Mouse (Mus musculus): ENCODE measurements around the gene Rabl2.
A peak's percentile ranks its signal among the peaks of the same experiment; 100 is the strongest.

Gene Rabl2

DNA sequence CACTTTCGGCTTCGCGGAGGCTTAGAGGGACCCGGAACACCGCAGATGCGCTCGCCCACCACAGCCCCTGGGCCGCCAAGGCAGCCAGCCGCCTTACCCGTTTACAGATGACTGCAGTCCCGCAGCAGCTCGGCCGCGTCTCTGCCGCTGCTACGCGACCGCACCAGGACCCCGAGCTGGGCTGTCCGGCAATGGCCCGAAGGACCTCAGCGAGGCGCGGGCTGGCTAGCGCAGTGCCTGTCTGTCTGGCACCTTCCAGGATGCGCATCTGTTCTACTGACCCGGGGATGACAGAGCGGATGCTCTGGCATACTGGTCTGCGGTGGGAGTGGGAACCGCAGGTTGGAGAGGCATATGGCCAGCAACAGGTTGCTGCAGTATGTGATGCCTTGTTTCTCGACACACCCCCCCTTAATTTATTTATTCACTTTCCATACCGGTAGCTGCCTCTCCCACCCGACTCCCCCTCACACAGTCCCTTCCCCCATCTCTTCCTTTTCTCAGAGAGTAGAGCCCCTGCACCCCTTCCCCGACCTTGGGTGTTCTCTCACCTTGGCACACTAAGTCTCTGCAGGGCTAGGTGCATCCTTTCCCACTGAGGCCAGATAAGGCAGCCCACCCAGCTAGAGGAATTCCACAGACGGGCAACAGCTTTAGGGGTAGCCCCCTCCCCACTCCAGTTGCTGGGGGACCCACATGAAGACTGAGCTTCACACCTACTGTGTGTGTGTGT, at the start of gene Rabl2:
TSS of gene Rabl2 (minus strand) at position 201 of the 733 bp plus-strand sequence.
- DNase-seq (ENCODE audit: low spot score) = peak; percentile 87

DNA sequence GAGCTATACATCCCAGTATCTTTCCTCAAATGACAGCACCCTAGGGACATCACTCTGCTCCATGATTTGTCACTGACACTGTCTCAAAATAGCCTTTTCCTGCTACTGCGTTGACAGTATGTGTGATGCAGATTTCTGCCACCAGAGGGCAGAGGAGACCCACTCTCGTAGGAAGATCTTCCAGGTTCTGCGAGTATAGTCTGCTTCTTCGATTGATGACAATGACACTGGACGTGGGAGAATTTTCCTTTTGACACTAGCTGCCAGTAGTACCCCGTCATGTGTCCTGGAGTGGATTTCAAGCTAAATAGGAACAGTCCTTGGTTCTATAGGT, 31.9 kb upstream of the Rabl2 start:
- peak; percentile 7 for DNase-seq (ENCODE audit: low spot score)

DNA sequence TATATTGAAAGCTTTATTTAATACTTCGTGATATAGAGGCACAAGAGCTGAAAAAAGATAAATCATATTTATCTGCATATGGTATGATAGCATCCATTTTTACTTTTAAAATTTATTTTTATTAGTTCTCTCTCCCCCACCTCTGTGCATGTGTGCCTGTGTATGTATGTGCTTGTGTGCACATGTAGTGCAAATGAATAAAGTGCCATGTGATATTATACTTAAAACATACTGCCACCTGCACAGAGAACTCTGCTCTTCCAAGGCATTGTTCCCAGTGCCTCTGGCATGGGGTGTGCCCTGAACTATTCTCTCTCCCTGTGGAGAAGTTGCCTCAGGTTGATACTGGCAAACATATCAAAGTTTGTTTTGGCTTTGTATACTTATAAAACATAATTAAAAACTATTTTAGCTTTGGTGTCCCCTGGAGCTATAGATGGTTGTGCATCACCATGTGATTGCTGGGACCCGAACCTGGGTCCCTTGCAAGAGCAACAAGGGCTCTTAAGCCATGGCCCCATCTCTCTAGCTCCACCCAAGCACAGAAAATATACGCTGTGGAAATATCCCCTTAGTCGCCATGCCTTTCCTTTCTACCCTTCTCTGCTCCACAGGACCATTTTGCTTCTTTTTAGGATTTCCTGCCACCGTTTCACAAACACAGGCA, 31.4 kb upstream of the Rabl2 start:
- no peak for DNase-seq (ENCODE audit: low spot score)

DNA sequence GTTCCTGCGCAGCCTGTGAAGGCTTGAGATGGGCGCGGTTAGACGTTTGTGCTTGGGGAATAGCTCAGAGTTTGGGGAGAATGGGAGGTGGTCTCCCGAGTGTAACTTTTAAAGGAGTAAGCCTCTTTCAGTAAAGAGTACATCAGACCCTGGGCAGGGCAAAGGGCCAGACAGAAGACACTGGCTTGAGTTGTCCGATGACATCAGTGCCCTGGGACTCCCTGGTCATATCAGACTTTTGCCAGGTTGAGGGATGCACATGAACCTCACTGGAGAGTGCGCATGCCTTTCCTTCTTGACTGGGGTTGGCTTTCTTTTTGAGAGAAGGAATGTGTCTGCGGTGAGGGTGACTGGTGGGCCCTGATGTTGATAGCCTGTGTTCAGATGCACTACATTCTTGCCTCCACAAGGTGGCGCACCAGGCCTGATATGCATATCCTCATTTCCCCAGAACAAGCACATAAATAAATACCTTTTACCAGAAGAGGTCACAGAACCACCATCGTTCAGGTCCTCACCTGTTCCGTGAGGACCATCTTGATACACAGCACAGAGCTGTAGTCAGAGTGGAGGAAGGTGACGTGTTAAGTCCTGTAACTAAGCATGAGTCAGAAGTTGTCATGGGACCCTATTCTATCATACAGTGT, 30.7 kb upstream of the Rabl2 start:
- DNase-seq (ENCODE audit: low spot score) = no peak

DNA sequence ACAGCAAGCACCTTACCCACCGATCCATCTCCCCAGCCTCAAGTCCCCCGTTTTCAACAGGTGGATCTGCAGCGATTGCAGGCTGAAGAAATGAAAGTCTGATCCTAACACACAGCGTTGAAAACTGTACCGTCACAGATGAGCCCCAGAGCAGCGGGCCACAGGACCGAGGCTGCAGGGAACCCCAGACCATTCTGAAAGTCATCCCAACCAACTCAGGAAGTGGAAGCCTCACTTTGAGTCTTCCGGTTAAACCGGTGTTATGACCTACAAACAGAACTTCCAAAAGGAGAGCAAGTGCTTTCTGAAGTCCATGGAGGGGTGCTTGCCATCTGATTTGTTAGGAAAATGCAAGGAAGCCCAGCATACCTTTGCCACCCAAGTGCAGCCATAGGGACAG, 16.2 kb upstream of the Rabl2 start:
- DNase-seq (ENCODE audit: low spot score) = no peak

DNA sequence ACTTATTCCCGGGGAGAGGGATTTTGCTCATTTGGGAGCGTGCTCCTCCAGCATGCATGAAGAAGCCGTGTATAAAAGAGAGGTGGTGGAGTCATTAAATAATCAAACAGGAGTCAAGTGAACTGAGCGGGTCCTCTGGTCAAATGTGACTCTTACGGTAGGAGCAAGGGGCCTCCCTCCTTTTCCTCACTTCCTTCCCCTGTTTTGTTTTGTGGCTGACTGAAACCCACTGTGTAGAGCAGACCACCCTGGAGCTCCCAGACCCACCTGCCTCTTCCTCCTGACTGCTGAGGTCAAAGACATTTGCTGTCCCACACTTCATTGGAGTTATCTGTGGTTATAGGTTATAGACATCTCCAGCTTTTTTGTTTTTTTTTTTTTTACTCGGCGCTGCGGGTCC, 15.8 kb upstream of the Rabl2 start:
- DNase-seq (ENCODE audit: low spot score) = no peak

DNA sequence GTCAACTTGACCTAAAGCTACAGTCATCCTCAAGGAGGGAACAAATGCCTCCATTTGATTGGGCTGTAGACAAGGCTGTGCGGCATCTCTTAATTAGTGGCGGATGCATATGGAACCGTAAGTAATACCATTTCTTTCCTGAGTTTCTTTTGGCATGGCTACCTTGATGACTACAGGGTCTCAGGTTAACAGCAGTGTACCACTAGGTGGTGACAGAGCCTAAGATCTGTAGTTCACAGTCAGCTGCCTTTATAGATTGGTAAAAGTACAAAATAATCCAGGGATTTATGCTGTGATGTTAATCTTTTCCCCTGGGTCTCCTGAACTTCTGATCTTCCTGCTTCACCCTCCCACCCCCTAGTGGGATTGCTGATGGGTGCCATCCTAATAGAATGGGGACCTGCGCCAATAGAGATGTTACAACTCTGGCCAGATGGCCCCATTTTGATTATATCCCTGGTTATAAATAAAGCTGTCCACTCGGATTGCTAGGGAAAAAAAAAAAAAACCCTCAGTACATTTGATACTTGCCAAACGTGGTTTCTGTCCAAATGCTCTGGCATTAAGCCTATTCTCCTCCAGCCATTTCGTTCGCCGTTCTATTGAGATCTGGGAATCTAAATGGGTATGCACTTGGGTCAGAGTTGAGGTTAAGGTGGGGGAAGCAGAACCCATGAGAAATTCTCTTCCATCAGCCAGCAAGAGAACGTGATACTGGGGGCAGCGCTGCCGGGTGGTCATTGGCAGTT, 14.3 kb upstream of the Rabl2 start:
- no peak for DNase-seq (ENCODE audit: low spot score)

DNA sequence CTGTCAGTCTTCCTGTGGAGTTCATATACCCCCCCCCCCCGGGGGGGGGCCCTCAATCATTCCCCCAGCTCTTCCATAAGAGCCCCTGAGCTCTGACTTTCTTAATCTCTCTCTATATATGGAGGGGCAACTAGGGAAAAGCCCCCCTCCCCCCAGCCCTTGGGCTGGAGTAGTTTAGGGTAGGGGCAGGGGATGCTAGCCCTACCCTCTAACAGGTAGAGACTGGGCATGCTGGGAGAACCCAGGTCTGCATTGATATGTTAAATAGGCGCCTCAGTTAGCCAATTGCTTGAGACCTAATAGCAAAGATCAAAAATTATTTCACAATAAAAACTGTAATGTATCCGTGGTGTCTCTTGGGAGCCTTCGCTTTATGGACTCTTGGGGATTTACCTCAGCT, 825 bp upstream of the Rabl2 start:
- DNase-seq (ENCODE audit: low spot score) = no peak

DNA sequence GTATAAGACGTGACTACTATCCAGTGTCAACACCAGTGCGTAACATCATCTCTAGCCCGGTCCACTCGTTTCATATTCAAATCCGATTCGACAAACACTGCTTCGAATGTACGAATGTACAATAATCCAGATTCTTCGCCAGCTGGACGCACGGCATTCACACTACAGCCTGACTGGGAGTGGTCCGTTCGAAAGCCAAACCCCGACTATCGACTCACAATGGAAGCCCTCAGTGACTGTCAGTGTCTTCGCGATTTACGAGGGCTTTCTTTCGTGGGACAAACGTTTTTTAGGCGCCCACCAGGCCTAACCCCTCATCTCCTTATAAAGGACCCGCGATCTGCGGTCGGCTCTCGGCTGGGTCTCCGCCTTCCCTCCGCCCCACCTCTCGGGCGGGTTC, 406 bp downstream of the Rabl2 start:
- DNase-seq (ENCODE audit: low spot score) = no peak

DNA sequence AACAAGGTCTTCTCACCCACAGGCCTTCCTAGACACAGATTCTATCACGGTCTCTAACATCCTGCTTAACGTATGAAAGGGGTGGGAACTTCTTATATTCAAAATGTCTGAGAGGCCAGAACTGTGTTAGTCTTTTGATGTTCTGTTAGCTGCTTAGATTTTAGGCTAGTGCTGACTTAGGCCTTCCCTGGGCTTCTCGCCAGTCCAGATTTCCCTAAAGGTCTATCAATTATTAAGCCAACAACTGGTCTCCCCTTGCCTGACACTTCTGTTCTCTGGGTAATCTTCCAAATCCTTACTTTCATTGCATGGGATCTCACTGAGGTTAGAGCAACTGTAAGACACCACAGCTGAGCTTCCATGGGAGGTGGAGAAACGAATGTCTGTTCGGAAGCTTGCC, 2.6 kb downstream of the Rabl2 start:
- no peak for DNase-seq (ENCODE audit: low spot score)

DNA sequence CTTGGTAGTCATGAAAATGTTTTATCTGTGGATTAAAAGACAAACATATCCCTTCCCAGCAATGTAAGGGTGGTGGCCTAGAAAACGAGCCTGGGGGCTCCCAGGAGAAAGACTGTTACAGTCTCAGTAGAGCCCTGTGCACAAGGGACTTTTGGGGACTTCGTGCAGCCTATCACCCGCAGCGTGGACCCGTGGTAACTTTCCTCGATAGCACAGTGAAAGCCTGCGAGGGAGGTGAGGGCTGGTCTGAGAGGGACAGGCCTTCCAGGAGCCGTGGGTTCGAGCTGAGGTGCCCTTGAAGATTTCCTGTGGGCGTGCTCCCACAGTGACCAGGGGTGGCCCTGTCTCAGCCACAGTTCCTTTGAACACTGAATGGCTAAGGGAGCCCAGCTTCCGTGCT, 6.1 kb downstream of the Rabl2 start:
- DNase-seq (ENCODE audit: low spot score) = no peak

DNA sequence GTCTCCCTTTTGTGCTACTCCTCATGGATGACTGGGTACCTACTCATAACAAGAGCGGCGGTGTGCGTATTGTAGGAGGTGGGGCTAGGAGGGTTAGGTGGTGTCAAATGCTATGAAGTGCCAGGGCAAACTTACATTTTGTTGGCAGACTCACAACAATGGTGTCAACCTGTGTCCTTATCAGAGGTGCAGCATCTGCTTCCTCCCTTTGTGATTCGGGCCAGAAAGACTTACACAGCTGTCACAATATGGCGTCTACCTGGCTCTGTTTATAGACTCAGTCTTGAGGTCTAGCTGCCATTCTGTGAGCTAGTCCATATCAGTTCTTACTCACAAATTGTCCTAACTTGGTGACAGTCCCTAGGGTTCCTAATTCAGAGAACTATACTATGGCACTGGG, 6.6 kb downstream of the Rabl2 start:
- no peak for DNase-seq (ENCODE audit: low spot score)

DNA sequence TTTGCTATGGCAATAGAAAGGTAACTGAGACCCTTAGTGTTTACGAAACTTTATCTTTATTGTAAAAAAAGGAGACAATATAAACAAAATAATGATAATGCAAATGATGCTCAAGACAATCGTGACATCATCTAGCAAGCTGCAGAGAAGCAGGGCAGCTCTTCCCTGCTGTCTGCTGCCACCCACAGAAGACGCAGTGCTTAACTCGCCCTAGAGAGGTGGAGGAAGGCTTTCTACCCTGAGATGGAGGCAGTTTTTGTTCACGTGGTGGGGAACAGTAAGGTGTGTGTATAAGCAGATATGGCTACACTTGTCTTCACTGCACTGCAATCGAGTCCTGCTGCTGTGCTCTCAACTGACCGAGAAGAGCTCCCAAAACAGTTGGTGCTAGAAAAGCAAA, 9.2 kb downstream of the Rabl2 start:
- no peak for DNase-seq (ENCODE audit: low spot score)

DNA sequence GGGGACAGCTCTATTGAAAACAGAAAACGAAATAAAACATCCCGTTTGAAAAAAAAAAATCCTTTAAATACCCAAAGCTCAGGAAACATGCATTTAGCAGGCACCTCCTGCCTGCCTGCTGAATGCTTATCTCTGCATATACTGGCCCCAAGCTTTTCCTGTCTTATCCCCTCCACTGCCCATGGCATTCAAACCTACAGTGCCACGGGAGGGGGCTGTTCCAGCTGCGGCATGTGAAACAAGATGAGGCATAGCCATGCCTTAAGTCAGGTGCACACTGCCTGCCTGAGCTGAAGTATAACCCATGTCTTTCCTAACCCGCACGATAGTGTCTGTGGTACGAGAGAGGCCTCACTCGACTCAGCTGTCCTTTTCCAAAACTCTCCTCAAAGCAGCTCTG, 19.6 kb downstream of the Rabl2 start:
- no peak for DNase-seq (ENCODE audit: low spot score)

DNA sequence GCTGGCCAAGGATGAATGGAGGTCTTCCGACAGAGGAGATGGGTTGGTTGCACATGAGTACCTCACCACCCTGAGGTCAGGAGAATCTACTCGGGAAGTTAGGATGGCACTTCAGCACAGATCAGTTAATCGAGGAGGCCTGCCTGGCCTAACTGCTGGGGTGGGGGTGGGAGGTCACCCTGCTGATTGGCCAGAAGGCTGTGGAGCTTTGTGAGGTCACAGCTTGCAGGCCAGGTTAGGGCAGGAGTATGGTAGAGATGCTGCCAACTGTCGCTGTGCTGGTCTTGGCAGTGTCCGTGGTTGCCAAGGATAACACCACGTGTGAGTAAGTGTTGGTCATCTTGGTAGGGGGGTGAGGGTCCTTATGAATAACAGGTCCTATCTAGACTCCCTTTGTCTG, 23.6 kb downstream of the Rabl2 start, which contains the start of gene Acr:
TSS of gene Acr (plus strand) at position 213 of the 400 bp plus-strand sequence.
- DNase-seq (ENCODE audit: low spot score) = no peak

DNA sequence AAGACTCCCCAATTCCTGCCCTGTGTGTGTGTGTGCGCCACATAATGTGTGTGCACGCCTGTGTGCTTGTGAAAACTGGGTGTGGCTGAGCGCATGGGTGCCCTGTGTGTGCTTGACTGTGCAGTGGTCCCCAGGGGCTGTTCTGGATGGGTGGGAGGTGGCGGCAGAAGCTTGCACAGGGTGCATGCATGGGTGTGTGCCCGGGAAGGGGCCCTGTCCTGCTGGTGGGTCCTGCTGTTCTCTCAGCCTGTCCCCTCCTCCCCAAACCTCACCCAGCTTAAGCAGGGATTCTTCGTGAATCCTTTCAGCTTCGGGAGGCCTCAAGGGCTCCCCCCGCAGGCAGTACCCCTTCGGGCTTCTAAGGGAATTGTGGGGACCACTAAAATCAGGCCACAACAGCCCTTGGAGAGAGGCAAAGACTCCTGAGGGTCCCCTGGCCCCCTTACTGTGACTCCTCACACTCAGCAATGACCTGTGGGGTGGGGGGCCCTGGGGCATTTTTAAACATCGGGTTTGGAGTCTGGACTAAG, 32.5 kb downstream of the Rabl2 start:
- DNase-seq (ENCODE audit: low spot score) = no peak

DNA sequence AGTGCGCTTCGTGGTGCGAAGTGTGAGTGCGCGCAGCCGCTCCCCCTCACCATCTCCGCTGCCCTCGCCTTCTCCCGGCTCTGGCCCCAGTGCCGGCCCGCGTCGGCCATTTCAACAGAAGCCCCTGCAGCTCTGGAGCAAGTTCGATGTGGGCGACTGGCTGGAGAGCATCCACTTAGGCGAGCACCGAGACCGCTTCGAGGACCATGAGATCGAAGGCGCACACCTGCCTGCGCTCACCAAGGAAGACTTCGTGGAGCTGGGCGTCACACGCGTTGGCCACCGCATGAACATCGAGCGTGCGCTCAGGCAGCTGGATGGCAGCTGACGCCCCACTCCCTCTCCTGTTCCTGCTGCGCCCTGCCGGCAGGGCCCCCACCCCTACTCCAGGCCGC, 33.7 kb downstream of the Rabl2 start:
- DNase-seq (ENCODE audit: low spot score) = no peak

DNA sequence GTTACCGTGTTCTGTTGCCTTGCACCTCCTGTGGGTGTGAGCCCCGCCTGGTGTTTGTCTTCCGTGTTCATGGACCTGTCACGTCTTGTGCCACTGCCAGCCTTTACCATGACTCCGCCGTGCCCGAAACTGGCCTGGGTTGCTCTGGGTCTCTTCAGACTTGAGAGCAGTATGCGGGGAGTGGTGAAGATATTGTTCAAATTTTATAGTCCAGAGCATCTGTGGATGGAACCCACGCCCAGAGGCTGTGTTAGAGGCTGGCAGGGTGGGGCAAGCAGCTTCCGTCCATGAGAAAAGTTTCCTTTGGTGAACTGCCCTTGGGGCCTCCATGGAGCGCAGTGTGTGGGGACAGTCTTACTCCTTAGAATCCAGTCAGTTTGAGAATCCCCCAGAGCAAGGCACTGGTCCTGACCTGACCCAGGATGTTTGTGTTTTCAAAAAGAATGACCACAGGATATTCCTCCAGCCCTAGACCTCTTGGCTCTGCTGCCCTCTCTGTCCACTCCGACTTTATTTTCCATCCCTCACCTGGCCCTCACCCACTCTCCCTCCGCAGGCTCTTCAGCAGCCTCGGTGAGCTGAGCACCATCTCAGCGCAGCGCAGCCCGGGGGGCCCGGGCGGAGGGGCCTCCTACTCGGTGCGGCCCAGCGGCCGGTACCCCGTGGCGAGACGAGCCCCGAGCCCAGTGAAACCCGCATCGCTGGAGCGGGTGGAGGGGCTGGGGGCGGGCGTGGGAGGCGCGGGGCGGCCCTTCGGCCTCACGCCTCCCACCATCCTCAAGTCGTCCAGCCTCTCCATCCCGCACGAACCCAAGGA, 34.3 kb downstream of the Rabl2 start:
- DNase-seq (ENCODE audit: low spot score) = no peak

DNA sequence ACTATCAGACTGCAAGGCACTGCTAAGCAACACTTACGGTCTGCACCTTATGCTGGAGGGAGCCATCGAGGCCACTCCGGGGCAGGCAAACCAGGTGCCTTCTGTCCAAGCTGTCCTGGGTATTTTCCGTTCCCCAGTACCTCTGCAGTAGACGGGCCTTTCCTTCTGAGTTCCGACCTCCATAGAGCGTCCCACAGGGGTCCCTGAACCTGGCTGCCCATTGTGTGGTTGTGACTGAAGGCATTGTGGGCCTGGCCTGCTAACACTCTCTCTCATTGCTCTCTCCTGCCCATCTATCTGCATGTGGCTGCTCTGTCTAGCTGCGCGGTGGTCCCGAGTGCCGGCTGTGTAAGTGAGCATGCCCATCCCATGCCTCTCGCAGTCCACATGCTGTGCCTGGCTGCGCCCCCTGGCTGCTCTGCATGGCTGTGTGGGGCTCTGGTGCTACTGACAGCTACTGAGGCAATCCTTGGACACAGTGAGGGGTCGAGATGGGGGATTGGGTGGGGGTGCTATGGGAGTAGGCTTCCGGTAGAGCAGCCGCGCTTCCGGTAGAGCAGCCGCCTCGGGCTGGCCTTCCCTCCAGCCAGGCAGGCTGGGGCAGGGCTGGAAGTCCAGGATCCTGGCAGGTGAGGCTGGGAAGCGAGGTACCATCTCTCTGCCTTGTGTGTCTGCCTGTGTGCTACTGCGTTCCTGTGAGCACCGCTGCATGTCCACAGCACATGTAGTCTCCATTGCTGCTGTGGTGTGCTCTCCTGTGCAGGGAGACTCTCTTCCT, 35.1 kb downstream of the Rabl2 start:
- no peak for DNase-seq (ENCODE audit: low spot score)

DNA sequence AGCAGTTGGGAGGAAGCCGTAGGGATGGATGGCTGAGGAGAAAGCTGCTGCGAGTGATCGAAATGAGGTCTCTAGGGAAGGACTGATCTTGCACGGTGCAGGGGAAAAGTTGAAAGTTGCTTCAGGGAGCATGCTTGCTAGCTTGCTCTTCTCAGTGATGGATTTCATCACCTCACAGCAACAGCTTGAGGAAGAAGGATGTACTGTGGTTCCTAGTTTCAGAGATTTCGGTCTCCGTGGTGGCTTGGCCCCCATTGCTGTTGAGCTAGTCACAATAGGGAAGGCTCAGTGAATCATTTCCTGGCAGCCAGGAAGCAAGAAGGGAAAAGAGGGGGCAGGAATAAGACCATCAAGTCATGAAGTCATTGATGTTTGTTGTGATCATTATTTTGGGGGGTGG, 36.1 kb downstream of the Rabl2 start:
- DNase-seq (ENCODE audit: low spot score) = no peak

DNA sequence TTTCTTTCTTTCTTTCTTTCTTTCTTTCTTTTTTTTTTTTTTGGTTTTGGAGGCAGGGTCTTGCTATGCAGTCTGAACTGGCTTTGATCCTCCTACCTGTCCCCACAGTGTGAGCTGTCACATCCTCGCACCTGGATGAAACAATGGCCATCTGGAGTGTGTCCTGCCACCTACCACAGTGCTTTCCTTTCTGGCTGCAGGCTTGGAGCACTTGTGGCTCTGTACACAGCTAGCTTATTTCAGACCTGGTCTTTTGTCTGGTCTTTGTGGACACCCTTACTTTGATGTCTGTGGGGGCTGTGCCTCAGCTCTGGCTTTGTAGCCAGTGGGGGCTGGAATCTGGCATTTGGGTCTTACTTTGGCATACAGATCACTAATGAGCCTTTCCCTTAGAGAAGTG, 40.0 kb downstream of the Rabl2 start:
- no peak for DNase-seq (ENCODE audit: low spot score)

Measured in ovary, postnatal 10 days (tissue).